Mouse (Mus musculus): ENCODE measurements around the gene Cabp2.
"Not testable (repeated sequence)": the region's sequence is repeated elsewhere in the genome, so short reads cannot be mapped to it uniquely, and the experiment has no call there.

- TF ChIP-seq CTCF (IDR thresholded peaks at IDR 0.05; ENCODE audit: low read depth, low read length); POLR2A (IDR thresholded peaks at IDR 0.05; ENCODE audit: borderline replicate concordance, low read depth, low read length): not testable (repeated sequence)
Measured at GRCm38 (mm10) chr19:4135229-4135962, 54.0 kb downstream of the Cabp2 start.
